Mouse (Mus musculus): ENCODE data around the gene Hexb. TPM values are rescaled to one million over a fixed set of nuclear protein-coding genes. Genes with fewer than 3 reads are reported as not detected.

Hexb gene
- polyA plus RNA-seq, 1 experiment from 2014 or later: 23.6 TPM

- ATAC-seq (no peak), DNase-seq (ENCODE audit: low spot score) (no peak)
- Histone ChIP-seq H3K27ac (ENCODE audit: low read length) (no peak overlapping the region), H3K4me1 (ENCODE audit: insufficient read depth, low read depth, low read length) (no peaks in the 10 kb centered on the region), H3K9me3 (ENCODE audit: low read length) (no peaks in the 10 kb centered on the region), H3K27me3 (replicated peaks; ENCODE audit: insufficient read depth, low read length) (no peaks in the 10 kb centered on the region), H3K4me3 (ENCODE audit: low read depth, low read length) (no peak overlapping the region), H3K9ac (replicated peaks; ENCODE audit: low read depth) (no peak overlapping the region), H3K36me3 (ENCODE audit: insufficient read depth, low read length) (no peaks in the 10 kb centered on the region), H3K4me2 (replicated peaks; ENCODE audit: low read depth, low read length) (no peak overlapping the region)
- no peak for TF ChIP-seq CTCF (IDR thresholded peaks at IDR 0.05)
- no peak for TF ChIP-seq EP300 (IDR thresholded peaks at IDR 0.05)
- 86% methylated on average over 3 of the region's 3 CpGs for WGBS
Measured at GRCm38 (mm10) chr13:97227795-97228194, 29.6 kb upstream of the Hexb start.

- no peaks in the 10 kb centered on the region for H3K9me3 ChIP-seq (ENCODE audit: low read length)
- H3K27me3 ChIP-seq (replicated peaks; ENCODE audit: insufficient read depth, low read length): no peaks in the 10 kb centered on the region
- DNase-seq (ENCODE audit: low spot score) (no peak), ATAC-seq (no peak)
- H3K4me2 ChIP-seq (replicated peaks; ENCODE audit: low read depth, low read length): no peak overlapping the region
- TF ChIP-seq CTCF (IDR thresholded peaks at IDR 0.05): no peak
- TF ChIP-seq EP300 (IDR thresholded peaks at IDR 0.05): no peak
- H3K27ac ChIP-seq (ENCODE audit: low read length): no peak overlapping the region
- no peaks in the 10 kb centered on the region for H3K36me3 ChIP-seq (ENCODE audit: insufficient read depth, low read length)
- 42% methylated on average over 17 of the region's 17 CpGs for WGBS
- no peak overlapping the region for H3K4me3 ChIP-seq (ENCODE audit: low read depth, low read length)
- no peak overlapping the region for H3K9ac ChIP-seq (replicated peaks; ENCODE audit: low read depth)
- H3K4me1 ChIP-seq (ENCODE audit: insufficient read depth, low read depth, low read length): no peaks in the 10 kb centered on the region
Measured at GRCm38 (mm10) chr13:97225130-97225529, 27.0 kb upstream of the Hexb start.

GRCm38 (mm10) chr13:97224341-97224982 lies 26.3 kb upstream of the Hexb start:
- no peak overlapping the region for H3K4me2 ChIP-seq (replicated peaks; ENCODE audit: low read depth, low read length)

GRCm38 (mm10) chr13:97223856-97224255 lies 25.7 kb upstream of the Hexb start:
- ATAC-seq (no peak), DNase-seq (ENCODE audit: low spot score) (no peak)
- TF ChIP-seq EP300 (IDR thresholded peaks at IDR 0.05) (no peak), CTCF (IDR thresholded peaks at IDR 0.05) (no peak)
- no peak overlapping the region for H3K4me2 ChIP-seq (replicated peaks; ENCODE audit: low read depth, low read length)
- WGBS: 70% methylated on average over 8 of the region's 8 CpGs
- H3K9me3 ChIP-seq (ENCODE audit: low read length): no peaks in the 10 kb centered on the region
- no peaks in the 10 kb centered on the region for H3K27me3 ChIP-seq (replicated peaks; ENCODE audit: insufficient read depth, low read length)
- no peak overlapping the region for H3K9ac ChIP-seq (replicated peaks; ENCODE audit: low read depth)
- H3K4me1 ChIP-seq (ENCODE audit: insufficient read depth, low read depth, low read length): no peaks in the 10 kb centered on the region
- no peak overlapping the region for H3K4me3 ChIP-seq (ENCODE audit: low read depth, low read length)
- no peak overlapping the region for H3K27ac ChIP-seq (ENCODE audit: low read length)
- no peaks in the 10 kb centered on the region for H3K36me3 ChIP-seq (ENCODE audit: insufficient read depth, low read length)

More at GRCm38 (mm10) chr13:97224341-97224982, 26.3 kb upstream of the Hexb start:
- ATAC-seq (no peak), DNase-seq (ENCODE audit: low spot score) (no peak)
- no peaks in the 10 kb centered on the region for H3K9me3 ChIP-seq (ENCODE audit: low read length)
- TF ChIP-seq EP300 (IDR thresholded peaks at IDR 0.05): no peak
- TF ChIP-seq CTCF (IDR thresholded peaks at IDR 0.05): no peak
- H3K27ac ChIP-seq (ENCODE audit: low read length): no peak overlapping the region
- H3K27me3 ChIP-seq (replicated peaks; ENCODE audit: insufficient read depth, low read length): no peaks in the 10 kb centered on the region
- no peaks in the 10 kb centered on the region for H3K4me1 ChIP-seq (ENCODE audit: insufficient read depth, low read depth, low read length)
- no peaks in the 10 kb centered on the region for H3K36me3 ChIP-seq (ENCODE audit: insufficient read depth, low read length)
- no peak overlapping the region for H3K9ac ChIP-seq (replicated peaks; ENCODE audit: low read depth)
- 56% methylated on average over 10 of the region's 10 CpGs for WGBS
- H3K4me3 ChIP-seq (ENCODE audit: low read depth, low read length): no peak overlapping the region

- Histone ChIP-seq H3K27ac (ENCODE audit: low read length) (no peak overlapping the region), H3K9ac (replicated peaks; ENCODE audit: low read depth) (no peak overlapping the region), H3K36me3 (ENCODE audit: insufficient read depth, low read length) (no peaks in the 10 kb centered on the region), H3K9me3 (ENCODE audit: low read length) (no peaks in the 10 kb centered on the region), H3K27me3 (replicated peaks; ENCODE audit: insufficient read depth, low read length) (no peaks in the 10 kb centered on the region), H3K4me2 (replicated peaks; ENCODE audit: low read depth, low read length) (no peak overlapping the region), H3K4me1 (ENCODE audit: insufficient read depth, low read depth, low read length) (no peaks in the 10 kb centered on the region), H3K4me3 (ENCODE audit: low read depth, low read length) (no peak overlapping the region)
- no peak for TF ChIP-seq CTCF (IDR thresholded peaks at IDR 0.05)
- no peak for TF ChIP-seq EP300 (IDR thresholded peaks at IDR 0.05)
- 86% methylated on average over 3 of the region's 3 CpGs for WGBS
- ATAC-seq (no peak), DNase-seq (ENCODE audit: low spot score) (no peak)
Measured at GRCm38 (mm10) chr13:97220022-97220421, 21.9 kb upstream of the Hexb start.

- Histone ChIP-seq H3K36me3 (ENCODE audit: insufficient read depth, low read length) (no peaks in the 10 kb centered on the region), H3K27ac (ENCODE audit: low read length) (no peak overlapping the region), H3K4me1 (ENCODE audit: insufficient read depth, low read depth, low read length) (no peaks in the 10 kb centered on the region), H3K4me3 (ENCODE audit: low read depth, low read length) (no peak overlapping the region), H3K9ac (replicated peaks; ENCODE audit: low read depth) (no peak overlapping the region), H3K27me3 (replicated peaks; ENCODE audit: insufficient read depth, low read length) (no peaks in the 10 kb centered on the region), H3K9me3 (ENCODE audit: low read length) (no peaks in the 10 kb centered on the region), H3K4me2 (replicated peaks; ENCODE audit: low read depth, low read length) (no peak overlapping the region)
- no peak for ATAC-seq
- no peak for DNase-seq (ENCODE audit: low spot score)
- TF ChIP-seq EP300 (IDR thresholded peaks at IDR 0.05): no peak
- no peak for TF ChIP-seq CTCF (IDR thresholded peaks at IDR 0.05)
- WGBS: 69% methylated on average over 5 of the region's 5 CpGs
Measured at GRCm38 (mm10) chr13:97216196-97216595, 18.0 kb upstream of the Hexb start.

- no peak overlapping the region for H3K9ac ChIP-seq (replicated peaks; ENCODE audit: low read depth)
- no peak overlapping the region for H3K27ac ChIP-seq (ENCODE audit: low read length)
- no peaks in the 10 kb centered on the region for H3K4me1 ChIP-seq (ENCODE audit: insufficient read depth, low read depth, low read length)
- no peaks in the 10 kb centered on the region for H3K9me3 ChIP-seq (ENCODE audit: low read length)
- DNase-seq (ENCODE audit: low spot score) (no peak), ATAC-seq (no peak)
- WGBS: 49% methylated on average over 4 of the region's 4 CpGs
- no peak overlapping the region for H3K4me3 ChIP-seq (ENCODE audit: low read depth, low read length)
- no peak overlapping the region for H3K4me2 ChIP-seq (replicated peaks; ENCODE audit: low read depth, low read length)
- TF ChIP-seq CTCF (IDR thresholded peaks at IDR 0.05): no peak
- no peaks in the 10 kb centered on the region for H3K27me3 ChIP-seq (replicated peaks; ENCODE audit: insufficient read depth, low read length)
- no peaks in the 10 kb centered on the region for H3K36me3 ChIP-seq (ENCODE audit: insufficient read depth, low read length)
Measured at GRCm38 (mm10) chr13:97215563-97215962, 17.4 kb upstream of the Hexb start.
